Mouse (Mus musculus): ENCODE measurements around the gene Adgrl2. TPM values are rescaled to one million over a fixed set of nuclear protein-coding genes. Genes with fewer than 3 reads are reported as not detected.

The Adgrl2 gene
- polyA plus RNA-seq, 1 experiment from 2014 or later = 101 TPM

GRCm38 (mm10) chr3:148850821-148851220, 139.5 kb downstream of the Adgrl2 start:
- Histone ChIP-seq H3K9ac (replicated peaks) (no peak overlapping the region), H3K4me2 (no peak overlapping the region), H3K4me3 (replicated peaks) (no peak overlapping the region), H3K9me3 (no peaks in the 10 kb centered on the region), H3K27me3 (no peaks in the 10 kb centered on the region), H3K27ac (no peak overlapping the region), H3K36me3 (peaks cover 75% of the 10 kb centered on the region), H3K4me1 (replicated peaks) (peaks cover 20% of the 10 kb centered on the region)
- ATAC-seq (ENCODE audit: insufficient number of reproducible peaks, insufficient read depth, low FRiP score, low TSS enrichment, low read depth) = no peak
- WGBS = 92% methylated on average over 4 of the region's 4 CpGs

DNA sequence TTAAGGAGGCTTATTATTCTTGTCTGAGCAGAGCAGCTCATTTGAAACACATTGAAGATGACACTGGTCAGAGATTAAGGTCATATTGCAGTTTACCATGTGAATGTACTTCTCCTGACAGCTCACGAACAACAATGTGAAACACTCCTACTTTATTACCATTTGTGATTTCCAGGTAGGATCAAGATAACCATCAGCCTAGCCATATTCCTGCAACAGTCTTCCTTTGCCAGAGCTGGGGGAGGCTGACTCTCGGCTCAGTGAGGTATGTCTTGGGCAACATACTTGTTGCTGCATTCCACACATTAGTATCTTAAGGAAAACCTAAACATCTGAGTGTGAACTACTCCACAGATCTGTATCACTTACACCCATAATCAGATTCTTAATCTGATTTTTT, 142.0 kb downstream of the Adgrl2 start:
- WGBS = 85% methylated on average over 2 of the region's 2 CpGs

DNA sequence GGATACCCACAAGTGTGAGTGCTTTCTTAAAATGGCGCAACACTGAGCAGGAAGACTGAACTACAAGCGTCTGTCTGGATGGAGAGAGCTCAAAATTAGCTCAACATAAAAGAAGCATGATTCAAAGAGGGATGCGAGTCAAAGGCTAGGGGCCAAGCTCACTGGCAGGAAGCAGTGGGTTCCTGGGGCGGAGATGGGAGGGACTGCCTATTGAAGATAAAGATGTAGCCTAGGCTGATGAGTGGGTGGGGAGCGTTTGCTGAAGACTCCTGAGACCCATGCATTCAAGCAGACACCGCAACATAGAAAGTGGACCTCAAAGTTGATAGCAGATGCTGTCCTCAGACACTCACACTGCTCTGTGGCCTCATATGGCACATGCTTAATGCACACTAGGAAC, 146.2 kb downstream of the Adgrl2 start:
- Histone ChIP-seq H3K4me2 (no peak overlapping the region), H3K27me3 (no peaks in the 10 kb centered on the region), H3K9me3 (no peaks in the 10 kb centered on the region), H3K9ac (replicated peaks) (no peak overlapping the region), H3K36me3 (peaks cover 67% of the 10 kb centered on the region), H3K27ac (no peak overlapping the region), H3K4me3 (replicated peaks) (no peak overlapping the region), H3K4me1 (replicated peaks) (peaks cover 10% of the 10 kb centered on the region)
- 92% methylated on average over 6 of the region's 6 CpGs for WGBS
- no peak for ATAC-seq (ENCODE audit: insufficient number of reproducible peaks, insufficient read depth, low FRiP score, low TSS enrichment, low read depth)

More for the DNA sequence above, 142.0 kb downstream of the Adgrl2 start:
- Histone ChIP-seq H3K4me2 (no peak overlapping the region), H3K4me1 (replicated peaks) (peaks cover 10% of the 10 kb centered on the region), H3K27me3 (no peaks in the 10 kb centered on the region), H3K36me3 (peaks cover 86% of the 10 kb centered on the region), H3K4me3 (replicated peaks) (no peak overlapping the region), H3K9ac (replicated peaks) (no peak overlapping the region), H3K9me3 (no peaks in the 10 kb centered on the region), H3K27ac (no peak overlapping the region)
- ATAC-seq (ENCODE audit: insufficient number of reproducible peaks, insufficient read depth, low FRiP score, low TSS enrichment, low read depth) = no peak

DNA sequence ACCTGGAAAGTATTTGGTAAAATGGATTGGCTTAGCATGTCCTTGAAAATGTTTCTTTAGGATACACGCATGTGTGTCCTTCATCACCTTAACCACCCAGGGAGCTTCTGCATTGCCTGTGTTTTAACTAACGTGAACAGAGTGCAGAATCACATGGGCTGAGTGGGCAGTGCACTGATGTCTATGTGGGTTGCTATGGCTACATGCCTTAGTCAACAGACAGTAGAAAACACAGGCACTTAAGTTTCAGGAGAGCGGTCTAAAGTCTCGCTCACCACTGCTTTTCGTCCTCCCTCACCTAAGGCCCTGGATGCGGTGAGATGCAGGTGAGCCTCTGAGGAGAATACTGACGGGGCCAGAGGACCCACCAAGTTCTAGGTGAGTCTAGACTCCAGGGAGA, 147.8 kb downstream of the Adgrl2 start:
- peaks cover 67% of the 10 kb centered on the region for H3K36me3 ChIP-seq
- 80% methylated on average over 7 of the region's 7 CpGs for WGBS

DNA sequence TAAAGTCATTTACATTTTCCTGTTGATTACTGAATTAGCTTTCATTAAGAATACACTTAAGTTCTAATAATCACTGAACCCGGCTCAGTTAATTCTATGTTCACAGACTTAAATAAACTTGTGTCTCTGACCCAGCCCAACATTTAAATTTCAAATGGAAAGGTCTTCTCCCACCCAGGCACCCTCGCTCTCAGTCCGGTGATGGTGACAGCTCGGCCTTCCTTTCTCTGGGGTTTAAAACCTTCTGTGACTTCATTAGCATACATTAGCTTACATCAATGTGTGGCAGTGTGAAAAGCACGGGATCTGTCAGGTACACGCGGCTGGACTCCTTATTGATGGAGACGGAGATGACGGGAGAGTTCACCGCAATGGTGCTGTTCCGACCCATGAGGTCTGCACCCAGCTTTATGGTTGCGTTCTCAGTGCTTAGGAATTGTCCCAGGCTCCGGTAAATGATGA, 151.5 kb downstream of the Adgrl2 start:
- H3K4me3 ChIP-seq (replicated peaks) = no peak overlapping the region
- H3K27me3 ChIP-seq = no peaks in the 10 kb centered on the region
- peaks cover 10% of the 10 kb centered on the region for H3K4me1 ChIP-seq (replicated peaks)
- no peak for ATAC-seq (ENCODE audit: insufficient number of reproducible peaks, insufficient read depth, low FRiP score, low TSS enrichment, low read depth)
- H3K36me3 ChIP-seq = peaks cover 71% of the 10 kb centered on the region
- H3K4me2 ChIP-seq = no peak overlapping the region
- H3K27ac ChIP-seq = no peak overlapping the region
- no peaks in the 10 kb centered on the region for H3K9me3 ChIP-seq
- WGBS = 92% methylated on average over 13 of the region's 13 CpGs
- H3K9ac ChIP-seq (replicated peaks) = no peak overlapping the region

More for the DNA sequence above, 147.8 kb downstream of the Adgrl2 start:
- Histone ChIP-seq H3K9ac (replicated peaks) (no peak overlapping the region), H3K9me3 (no peaks in the 10 kb centered on the region), H3K4me1 (replicated peaks) (peaks cover 10% of the 10 kb centered on the region), H3K27me3 (no peaks in the 10 kb centered on the region), H3K4me2 (no peak overlapping the region), H3K4me3 (replicated peaks) (no peak overlapping the region), H3K27ac (no peak overlapping the region)
- no peak for ATAC-seq (ENCODE audit: insufficient number of reproducible peaks, insufficient read depth, low FRiP score, low TSS enrichment, low read depth)

- H3K4me3 ChIP-seq (replicated peaks) = no peak overlapping the region
- 88% methylated on average over 13 of the region's 13 CpGs for WGBS
- peaks cover 10% of the 10 kb centered on the region for H3K4me1 ChIP-seq (replicated peaks)
- H3K9ac ChIP-seq (replicated peaks) = no peak overlapping the region
- no peaks in the 10 kb centered on the region for H3K9me3 ChIP-seq
- no peak for ATAC-seq (ENCODE audit: insufficient number of reproducible peaks, insufficient read depth, low FRiP score, low TSS enrichment, low read depth)
- peaks cover 71% of the 10 kb centered on the region for H3K36me3 ChIP-seq
- H3K27ac ChIP-seq = no peak overlapping the region
- no peak overlapping the region for H3K4me2 ChIP-seq
- no peaks in the 10 kb centered on the region for H3K27me3 ChIP-seq
Measured at GRCm38 (mm10) chr3:148838095-148838834, 152.1 kb downstream of the Adgrl2 start.

DNA sequence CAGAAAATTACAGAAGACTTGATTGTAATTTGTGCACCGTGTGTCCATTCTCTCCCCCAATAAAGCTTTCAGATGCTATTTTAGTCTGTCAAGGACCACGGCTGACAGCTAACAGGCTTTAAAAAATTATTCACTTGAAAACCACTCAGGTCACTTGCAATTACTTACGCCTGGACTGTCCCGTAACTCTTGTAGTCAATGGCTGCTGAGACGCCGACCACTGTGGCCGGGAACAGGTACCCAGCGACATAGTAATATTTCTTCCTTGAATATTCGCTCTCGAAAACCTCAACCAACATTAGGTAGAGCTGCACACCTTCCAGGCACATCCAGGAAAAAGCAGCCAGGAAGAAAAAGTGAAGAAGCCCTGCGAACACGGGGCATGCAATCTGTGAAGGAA, 155.2 kb downstream of the Adgrl2 start:
- H3K36me3 ChIP-seq = peaks cover 85% of the 10 kb centered on the region
- no peaks in the 10 kb centered on the region for H3K9me3 ChIP-seq
- no peak overlapping the region for H3K9ac ChIP-seq (replicated peaks)
- peaks cover 7% of the 10 kb centered on the region for H3K4me1 ChIP-seq (replicated peaks)
- ATAC-seq (ENCODE audit: insufficient number of reproducible peaks, insufficient read depth, low FRiP score, low TSS enrichment, low read depth) = no peak
- whole genome bisulfite sequencing = 88% methylated on average over 12 of the region's 12 CpGs
- no peaks in the 10 kb centered on the region for H3K27me3 ChIP-seq
- H3K27ac ChIP-seq = no peak overlapping the region
- H3K4me2 ChIP-seq = no peak overlapping the region
- no peak overlapping the region for H3K4me3 ChIP-seq (replicated peaks)

- Histone ChIP-seq H3K9me3 (no peaks in the 10 kb centered on the region), H3K4me3 (replicated peaks) (no peak overlapping the region), H3K27me3 (no peaks in the 10 kb centered on the region), H3K36me3 (peaks cover 87% of the 10 kb centered on the region), H3K27ac (no peak overlapping the region), H3K4me1 (replicated peaks) (no peaks in the 10 kb centered on the region; the same call in 1 of the 2 replicates), H3K4me2 (no peak overlapping the region), H3K9ac (replicated peaks) (no peak overlapping the region)
- WGBS = 93% methylated on average over 20 of the region's 20 CpGs
- no peak for ATAC-seq (ENCODE audit: insufficient number of reproducible peaks, insufficient read depth, low FRiP score, low TSS enrichment, low read depth)
Measured at GRCm38 (mm10) chr3:148833070-148833769, 157.1 kb downstream of the Adgrl2 start.

- Histone ChIP-seq H3K4me2 (no peak overlapping the region), H3K36me3 (peaks cover 78% of the 10 kb centered on the region), H3K9me3 (no peaks in the 10 kb centered on the region), H3K4me1 (replicated peaks) (no peaks in the 10 kb centered on the region; the same call in 1 of the 2 replicates), H3K4me3 (replicated peaks) (no peak overlapping the region), H3K27ac (no peak overlapping the region), H3K27me3 (no peaks in the 10 kb centered on the region), H3K9ac (replicated peaks) (no peak overlapping the region)
- WGBS = 88% methylated on average over 4 of the region's 4 CpGs
- no peak for ATAC-seq (ENCODE audit: insufficient number of reproducible peaks, insufficient read depth, low FRiP score, low TSS enrichment, low read depth)
Measured at GRCm38 (mm10) chr3:148832001-148832400, 158.4 kb downstream of the Adgrl2 start.

GRCm38 (mm10) chr3:148828519-148828918, 161.8 kb downstream of the Adgrl2 start:
- Histone ChIP-seq H3K36me3 (peaks cover 78% of the 10 kb centered on the region), H3K9ac (replicated peaks) (no peak overlapping the region), H3K4me1 (replicated peaks) (no peaks in the 10 kb centered on the region; the same call in 1 of the 2 replicates), H3K27ac (no peak overlapping the region), H3K27me3 (no peaks in the 10 kb centered on the region), H3K4me3 (replicated peaks) (no peak overlapping the region), H3K9me3 (no peaks in the 10 kb centered on the region), H3K4me2 (no peak overlapping the region)
- WGBS = 55% methylated on average over 10 of the region's 10 CpGs
- no peak for ATAC-seq (ENCODE audit: insufficient number of reproducible peaks, insufficient read depth, low FRiP score, low TSS enrichment, low read depth)

DNA sequence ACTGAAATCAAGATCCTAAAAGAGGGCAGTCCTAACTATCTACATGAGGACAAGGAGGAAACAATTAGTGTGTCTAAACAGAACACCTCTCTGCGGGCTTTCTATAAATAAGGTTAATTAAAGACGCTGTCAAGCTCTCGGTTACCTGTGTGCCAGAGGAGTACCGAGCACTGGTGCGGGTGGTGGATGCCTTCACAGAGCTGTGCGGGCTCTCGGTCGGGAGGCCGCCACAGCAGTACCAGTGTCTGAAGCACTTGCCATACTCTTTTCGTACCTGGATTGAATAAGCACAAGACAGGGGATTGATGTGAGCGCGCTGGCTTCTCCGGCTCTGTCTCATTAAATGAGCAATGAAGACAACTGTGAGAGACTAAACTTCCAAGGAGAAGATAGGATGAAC, 166.8 kb downstream of the Adgrl2 start:
- Histone ChIP-seq H3K9me3 (no peaks in the 10 kb centered on the region), H3K4me1 (replicated peaks) (peaks cover 2% of the 10 kb centered on the region; the same call in 1 of the 2 replicates), H3K9ac (replicated peaks) (no peak overlapping the region), H3K4me2 (no peak overlapping the region), H3K36me3 (peaks cover 89% of the 10 kb centered on the region), H3K4me3 (replicated peaks) (no peak overlapping the region), H3K27ac (no peak overlapping the region), H3K27me3 (no peaks in the 10 kb centered on the region)
- no peak for ATAC-seq (ENCODE audit: insufficient number of reproducible peaks, insufficient read depth, low FRiP score, low TSS enrichment, low read depth)
- 95% methylated on average over 13 of the region's 13 CpGs for WGBS
